Mouse (Mus musculus) C2C12 (cell line): ENCODE results near the gene Prl8a6.

Experiments used
- CEBPB ChIP-seq: IDR thresholded peaks from one replicate; pipeline ENCODE4 v1.6.1; 2011; ENCODE audit warnings: low read depth, mild to moderate bottlenecking, control low read depth, moderate library complexity
- CTCF ChIP-seq: IDR thresholded peaks from one replicate; pipeline ENCODE4 v1.5.1; 2011; ENCODE audit not compliant: control insufficient read depth, insufficient read depth, insufficient read length
- MYOD1 ChIP-seq: IDR thresholded peaks from one replicate; pipeline ENCODE4 v1.6.1; 2011; ENCODE audit warnings: low read depth; ENCODE audit not compliant: control insufficient read depth, insufficient read length
- MYOG ChIP-seq: IDR thresholded peaks from one replicate; pipeline ENCODE4 v1.6.1; 2011; ENCODE audit not compliant: control insufficient read depth, insufficient read length; ENCODE audit errors: extremely low read depth
- USF1 ChIP-seq: IDR thresholded peaks from one replicate; pipeline ENCODE4 v1.6.1; 2011; ENCODE audit warnings: low read depth, mild to moderate bottlenecking, control low read depth, moderate library complexity

- TF ChIP-seq MYOG (no peak), MYOD1 (no peak), CTCF (no peak), USF1 (no peak), CEBPB (no peak)
These were observed 39.3 kb downstream of the Prl8a6 start for GRCm38 (mm10) chr13:27399061-27399724.
